Mouse (Mus musculus): ENCODE results near the gene Prpf19. TPM values are rescaled to one million over a fixed set of nuclear protein-coding genes. Genes with fewer than 3 reads are reported as not detected.
A peak's percentile ranks its signal among the peaks of the same experiment; 100 is the strongest.

The Prpf19 gene
- polyA plus RNA-seq, 1 experiment from 2014 or later: 19.7 TPM

GRCm38 (mm10) chr19:10918321-10918991 is 23.4 kb downstream of the Prpf19 start:
- Histone ChIP-seq H3K9me3 (replicated peaks) (no peaks in the 10 kb centered on the region), H3K27ac (no peak overlapping the region), H3K27me3 (peaks cover 9% of the 10 kb centered on the region; the same call in 1 of the 2 replicates), H3K9ac (no peak overlapping the region), H3K36me3 (no peaks in the 10 kb centered on the region), H3K4me2 (no peak overlapping the region), H3K4me3 (replicated peaks) (no peak overlapping the region), H3K4me1 (replicated peaks) (peaks cover 6% of the 10 kb centered on the region)
- ATAC-seq (ENCODE audit: low read depth) (no peak), DNase-seq (no peak)
- 78% methylated on average over 10 of the region's 10 CpGs for WGBS (ENCODE audit: insufficient replicate concordance)

- ATAC-seq (ENCODE audit: low read depth) (no peak), DNase-seq (no peak)
- H3K4me3 ChIP-seq (replicated peaks): no peak within 1 kb of the TSS
- no peak within 1 kb of the TSS for H3K27ac ChIP-seq
- H3K9me3 ChIP-seq (replicated peaks): no peaks in the 10 kb centered on the region
- H3K4me2 ChIP-seq: no peak within 1 kb of the TSS
- no peaks in the 10 kb centered on the region for H3K36me3 ChIP-seq
- no peak within 1 kb of the TSS for H3K9ac ChIP-seq
- peaks cover 6% of the 10 kb centered on the region for H3K4me1 ChIP-seq (replicated peaks)
- H3K27me3 ChIP-seq: no peaks in the 10 kb centered on the region
- WGBS (ENCODE audit: insufficient replicate concordance): 58% methylated on average over 2 of the region's 2 CpGs
Measured at GRCm38 (mm10) chr19:10920532-10920931, 25.5 kb downstream of the Prpf19 start, which contains the start of gene Zp1. Gene Zp1, minus strand, starts transcription at chr19:10920632.

- Histone ChIP-seq H3K9me3 (replicated peaks) (no peaks in the 10 kb centered on the region), H3K4me2 (no peak overlapping the region), H3K4me1 (replicated peaks) (peaks cover 5% of the 10 kb centered on the region), H3K27ac (no peak overlapping the region), H3K9ac (no peak overlapping the region), H3K36me3 (no peaks in the 10 kb centered on the region), H3K27me3 (no peaks in the 10 kb centered on the region), H3K4me3 (replicated peaks) (no peak overlapping the region)
- no peak for DNase-seq
- ATAC-seq (ENCODE audit: low read depth): no peak
- WGBS (ENCODE audit: insufficient replicate concordance): 54% methylated on average over 3 of the region's 3 CpGs
Measured at GRCm38 (mm10) chr19:10921058-10921457, 26.0 kb downstream of the Prpf19 start.

- Histone ChIP-seq H3K9me3 (replicated peaks) (no peaks in the 10 kb centered on the region), H3K27ac (no peak overlapping the region), H3K36me3 (no peaks in the 10 kb centered on the region), H3K27me3 (no peaks in the 10 kb centered on the region), H3K9ac (no peak overlapping the region), H3K4me2 (no peak overlapping the region), H3K4me1 (replicated peaks) (no peaks in the 10 kb centered on the region), H3K4me3 (replicated peaks) (no peak overlapping the region)
- ATAC-seq (ENCODE audit: low read depth) (no peak), DNase-seq (no peak)
- 46% methylated on average over 4 of the region's 4 CpGs for WGBS (ENCODE audit: insufficient replicate concordance)
Measured at GRCm38 (mm10) chr19:10924220-10924619, 29.2 kb downstream of the Prpf19 start.

GRCm38 (mm10) chr19:10926123-10926621 is 31.1 kb downstream of the Prpf19 start:
- Histone ChIP-seq H3K4me3 (replicated peaks) (no peak overlapping the region), H3K4me2 (no peak overlapping the region), H3K27ac (no peak overlapping the region), H3K36me3 (no peaks in the 10 kb centered on the region), H3K9ac (no peak overlapping the region), H3K27me3 (no peaks in the 10 kb centered on the region), H3K4me1 (replicated peaks) (no peaks in the 10 kb centered on the region), H3K9me3 (replicated peaks) (no peaks in the 10 kb centered on the region)
- ATAC-seq (ENCODE audit: low read depth): no peak
- 60% methylated on average over 6 of the region's 6 CpGs for WGBS (ENCODE audit: insufficient replicate concordance)
- no peak for DNase-seq

- H3K9ac ChIP-seq: no peak overlapping the region
- ATAC-seq (ENCODE audit: low read depth): no peak
- no peaks in the 10 kb centered on the region for H3K27me3 ChIP-seq
- no peak overlapping the region for H3K4me2 ChIP-seq
- no peak overlapping the region for H3K27ac ChIP-seq
- no peaks in the 10 kb centered on the region for H3K36me3 ChIP-seq
- H3K4me3 ChIP-seq (replicated peaks): no peak overlapping the region
- H3K4me1 ChIP-seq (replicated peaks): no peaks in the 10 kb centered on the region
- no peaks in the 10 kb centered on the region for H3K9me3 ChIP-seq (replicated peaks)
- DNase-seq: no peak
- WGBS (ENCODE audit: insufficient replicate concordance): 55% methylated on average over 4 of the region's 4 CpGs
Measured at GRCm38 (mm10) chr19:10926666-10927065, 31.6 kb downstream of the Prpf19 start.

- Histone ChIP-seq H3K27ac (no peak overlapping the region), H3K9me3 (replicated peaks) (no peaks in the 10 kb centered on the region), H3K27me3 (no peaks in the 10 kb centered on the region), H3K4me1 (replicated peaks) (no peaks in the 10 kb centered on the region), H3K9ac (no peak overlapping the region), H3K36me3 (no peaks in the 10 kb centered on the region), H3K4me3 (replicated peaks) (no peak overlapping the region), H3K4me2 (no peak overlapping the region)
- ATAC-seq (ENCODE audit: low read depth): no peak
- no peak for DNase-seq
- WGBS (ENCODE audit: insufficient replicate concordance): 44% methylated on average over 2 of the region's 2 CpGs
Measured at GRCm38 (mm10) chr19:10930641-10931040, 35.6 kb downstream of the Prpf19 start.

- H3K27me3 ChIP-seq: no peaks in the 10 kb centered on the region
- H3K4me2 ChIP-seq: no peak overlapping the region
- H3K4me1 ChIP-seq (replicated peaks): peaks cover 27% of the 10 kb centered on the region
- H3K4me3 ChIP-seq (replicated peaks): no peak overlapping the region
- no peaks in the 10 kb centered on the region for H3K9me3 ChIP-seq (replicated peaks)
- H3K9ac ChIP-seq: no peak overlapping the region
- 44% methylated on average over 5 of the region's 5 CpGs for WGBS (ENCODE audit: insufficient replicate concordance)
- DNase-seq (no peak), ATAC-seq (ENCODE audit: low read depth) (no peak)
- no peaks in the 10 kb centered on the region for H3K36me3 ChIP-seq
- H3K27ac ChIP-seq: no peak overlapping the region
Measured at GRCm38 (mm10) chr19:10935029-10935428, 40.0 kb downstream of the Prpf19 start.

- Histone ChIP-seq H3K36me3 (no peaks in the 10 kb centered on the region), H3K27me3 (no peaks in the 10 kb centered on the region), H3K9me3 (replicated peaks) (no peaks in the 10 kb centered on the region), H3K4me3 (replicated peaks) (no peak overlapping the region), H3K4me2 (no peak overlapping the region), H3K4me1 (replicated peaks) (peaks cover 38% of the 10 kb centered on the region), H3K27ac (no peak overlapping the region), H3K9ac (no peak overlapping the region)
- WGBS (ENCODE audit: insufficient replicate concordance): 78% methylated on average over 5 of the region's 5 CpGs
- no peak for DNase-seq
- no peak for ATAC-seq (ENCODE audit: low read depth)
Measured at GRCm38 (mm10) chr19:10936077-10936476, 41.0 kb downstream of the Prpf19 start.

- H3K9me3 ChIP-seq (replicated peaks): no peaks in the 10 kb centered on the region
- H3K4me2 ChIP-seq: peak within 1 kb of the TSS; percentile 34
- H3K4me1 ChIP-seq (replicated peaks): peaks cover 39% of the 10 kb centered on the region
- ATAC-seq (ENCODE audit: low read depth) (peak; percentile 87), DNase-seq (peak; percentile 45)
- no peak within 1 kb of the TSS for H3K4me3 ChIP-seq (replicated peaks)
- H3K27ac ChIP-seq: peak within 1 kb of the TSS; percentile 17; the same call in 1 of the 2 replicates
- no peaks in the 10 kb centered on the region for H3K27me3 ChIP-seq
- WGBS (ENCODE audit: insufficient replicate concordance): 8% methylated on average over 5 of the region's 5 CpGs
- peak within 1 kb of the TSS; percentile 34; the same call in 1 of the 2 replicates for H3K9ac ChIP-seq
- peaks cover 6% of the 10 kb centered on the region for H3K36me3 ChIP-seq
Measured at GRCm38 (mm10) chr19:10937110-10937563, 42.1 kb downstream of the Prpf19 start, which contains the start of gene Ptgdr2. Gene Ptgdr2, plus strand, starts transcription at chr19:10937160.

GRCm38 (mm10) chr19:10938771-10939170 is 43.7 kb downstream of the Prpf19 start:
- H3K4me1 ChIP-seq (replicated peaks): peaks cover 39% of the 10 kb centered on the region
- no peaks in the 10 kb centered on the region for H3K9me3 ChIP-seq (replicated peaks)
- DNase-seq: no peak
- H3K4me3 ChIP-seq (replicated peaks): no peak overlapping the region
- H3K36me3 ChIP-seq: peaks cover 22% of the 10 kb centered on the region
- no peak for ATAC-seq (ENCODE audit: low read depth)
- no peak overlapping the region for H3K27ac ChIP-seq
- H3K27me3 ChIP-seq: no peaks in the 10 kb centered on the region
- 11% methylated on average over 3 of the region's 3 CpGs for whole genome bisulfite sequencing (ENCODE audit: insufficient replicate concordance)
- no peak overlapping the region for H3K4me2 ChIP-seq
- no peak overlapping the region for H3K9ac ChIP-seq
